Mouse (Mus musculus) heart, embryonic 11.5 days (tissue): ENCODE results near the gene Hfe. TPM values are rescaled to one million over a fixed set of nuclear protein-coding genes. Genes with fewer than 3 reads are reported as not detected.

ENCODE experiments used
- ATAC-seq: fragments of 200-750 bp; cut with Nextera tagmentation; replicated peaks from 2 replicates; pipeline ENCODE4 v1.8.0; 2017; ENCODE audit warnings: moderate library complexity; ENCODE audit not compliant: insufficient number of reproducible peaks, low FRiP score, low TSS enrichment
- H3K27ac ChIP-seq: fragments of 300-500 bp; sonication (generic); 2 replicates; pipeline ENCODE4 v1.5.1; 2014; ENCODE audit warnings: mild to moderate bottlenecking, low read depth, low read length
- H3K27me3 ChIP-seq: fragments of 300-500 bp; sonication (generic); 2 replicates; pipeline ENCODE4 v1.6.1; 2014; ENCODE audit warnings: mild to moderate bottlenecking, low read length, mixed read lengths; ENCODE audit not compliant: control insufficient read depth, insufficient read depth
- H3K36me3 ChIP-seq: fragments of 300-500 bp; sonication (generic); 2 replicates; pipeline ENCODE4 v1.6.1; 2014; ENCODE audit warnings: mild to moderate bottlenecking, low read length, moderate library complexity, mixed read lengths; ENCODE audit not compliant: control insufficient read depth, insufficient read depth
- H3K4me1 ChIP-seq: fragments of 300-500 bp; sonication (generic); 2 replicates; pipeline ENCODE4 v1.6.1; 2014; ENCODE audit warnings: low read length; ENCODE audit not compliant: control insufficient read depth, insufficient read depth
- H3K4me2 ChIP-seq: fragments of 300-500 bp; sonication (generic); 2 replicates; pipeline ENCODE4 v1.6.1; 2014; ENCODE audit warnings: mild to moderate bottlenecking, moderate library complexity
- H3K4me3 ChIP-seq: fragments of 300-500 bp; sonication (generic); 2 replicates; pipeline ENCODE4 v1.5.1; 2014; ENCODE audit warnings: low read depth, low read length
- H3K9ac ChIP-seq: fragments of 300-500 bp; sonication (generic); 2 replicates; pipeline ENCODE4 v1.6.1; 2014; ENCODE audit warnings: mild to moderate bottlenecking, low read depth, low read length, moderate library complexity
- H3K9me3 ChIP-seq: fragments of 300-500 bp; sonication (generic); replicated peaks from 2 replicates; pipeline ENCODE4 v1.6.1; 2016; ENCODE audit warnings: low read length; ENCODE audit not compliant: control insufficient read depth
- WGBS: fragments of 180-500 bp; shearing (Covaris S2); extraction: QIAGEN DNeasy Blood & Tissue Kit; methylation state at CpG from one replicate; pipeline ENCODE4 v1.1.7; 2014; ENCODE audit not compliant: insufficient replicate concordance; 5-methylcytosine and 5-hydroxymethylcytosine counted together
- polyA plus RNA-seq: library from polyadenylated mRNA; unstranded; fragments of >200 nt; fragmentation: Nextera tagmentation; extraction: Ambion mirVana; gene quantifications from 2 replicates; pipeline ENCODE4 v1.2.1, GENCODE M21; 2014

Hfe gene
- 8.2 and 9.9 TPM in 2 replicates for polyA plus RNA-seq

GRCm38 (mm10) chr13:23710374-23711089 lies at the start of gene Hfe:
Gene Hfe, minus strand, starts transcription at chr13:23710854.
- Histone ChIP-seq H3K27me3 (no peaks in the 10 kb centered on the region), H3K9me3 (no peaks in the 10 kb centered on the region), H3K9ac (peak within 1 kb of the TSS; percentile 71), H3K4me3 (peak within 1 kb of the TSS; percentile 42), H3K36me3 (no peaks in the 10 kb centered on the region), H3K4me2 (peak within 1 kb of the TSS; percentile 71), H3K4me1 (0 out of 2 replicates have a peak, but pooled peaks cover 9% of the 10 kb centered on the region), H3K27ac (0 out of 2 replicates have a peak within 1 kb of the TSS, but pooled peaks have one; percentile 41)
- no peak for ATAC-seq
- WGBS, result 3% methylated on average over 17 of the region's 17 CpGs

GRCm38 (mm10) chr13:23759916-23760239 lies 49.2 kb upstream of the Hfe start:
- WGBS, result 68% methylated on average over 1 of the region's 1 CpGs
- peak overlapping the region; percentile 95 for H3K4me2 ChIP-seq
- peaks cover 19% of the 10 kb centered on the region for H3K4me1 ChIP-seq
- no peak for ATAC-seq
- peak overlapping the region; percentile 77 for H3K9ac ChIP-seq
- no peaks in the 10 kb centered on the region for H3K36me3 ChIP-seq
- no peaks in the 10 kb centered on the region for H3K9me3 ChIP-seq
- peak overlapping the region; percentile 56; the same call in 1 of the 2 replicates for H3K4me3 ChIP-seq
- peak overlapping the region; percentile 98 for H3K27ac ChIP-seq
- H3K27me3 ChIP-seq, result no peaks in the 10 kb centered on the region

GRCm38 (mm10) chr13:23759251-23759771 lies 48.7 kb upstream of the Hfe start:
- H3K4me2 ChIP-seq, result no peak overlapping the region; the same call in 1 of the 2 replicates
- ATAC-seq, result no peak
- WGBS, result 79% methylated on average over 3 of the region's 3 CpGs

GRCm38 (mm10) chr13:23757921-23758320 lies 47.3 kb upstream of the Hfe start:
- H3K27me3 ChIP-seq, result no peaks in the 10 kb centered on the region

More at GRCm38 (mm10) chr13:23759251-23759771, 48.7 kb upstream of the Hfe start:
- no peaks in the 10 kb centered on the region for H3K36me3 ChIP-seq
- peak overlapping the region; percentile 29; the same call in 1 of the 2 replicates for H3K27ac ChIP-seq
- H3K4me3 ChIP-seq, result no peak overlapping the region
- H3K9me3 ChIP-seq, result no peaks in the 10 kb centered on the region
- H3K27me3 ChIP-seq, result no peaks in the 10 kb centered on the region
- no peak overlapping the region for H3K9ac ChIP-seq
- H3K4me1 ChIP-seq, result peaks cover 18% of the 10 kb centered on the region

GRCm38 (mm10) chr13:23757211-23757773 lies 46.6 kb upstream of the Hfe start:
- H3K4me1 ChIP-seq, result peaks cover 11% of the 10 kb centered on the region; the same call in 1 of the 2 replicates
- H3K4me2 ChIP-seq, result peak overlapping the region; percentile 67
- peak overlapping the region; percentile 36 for H3K4me3 ChIP-seq
- H3K27ac ChIP-seq, result peak overlapping the region; percentile 93
- no peaks in the 10 kb centered on the region for H3K9me3 ChIP-seq
- peak overlapping the region; percentile 73 for H3K9ac ChIP-seq
- peak; percentile 3; the same call in 1 of the 2 replicates for ATAC-seq
- WGBS, result 2% methylated on average over 16 of the region's 23 CpGs
- H3K27me3 ChIP-seq, result no peaks in the 10 kb centered on the region
- no peaks in the 10 kb centered on the region for H3K36me3 ChIP-seq

More at GRCm38 (mm10) chr13:23757921-23758320, 47.3 kb upstream of the Hfe start:
- no peak overlapping the region for H3K9ac ChIP-seq
- WGBS, result 47% methylated on average over 3 of the region's 3 CpGs
- H3K36me3 ChIP-seq, result no peaks in the 10 kb centered on the region
- H3K4me1 ChIP-seq, result peaks cover 11% of the 10 kb centered on the region; the same call in 1 of the 2 replicates
- no peak for ATAC-seq
- no peaks in the 10 kb centered on the region for H3K9me3 ChIP-seq
- no peak overlapping the region for H3K4me3 ChIP-seq
- H3K4me2 ChIP-seq, result peak overlapping the region; percentile 67; the same call in 1 of the 2 replicates
- H3K27ac ChIP-seq, result peak overlapping the region; percentile 38; the same call in 1 of the 2 replicates

- 0% methylated on average over 17 of the region's 22 CpGs for WGBS
- Histone ChIP-seq H3K27me3 (no peaks in the 10 kb centered on the region), H3K36me3 (no peaks in the 10 kb centered on the region), H3K9ac (peak within 1 kb of the TSS; percentile 73), H3K4me3 (peak within 1 kb of the TSS; percentile 36), H3K27ac (peak within 1 kb of the TSS; percentile 93), H3K4me1 (peaks cover 11% of the 10 kb centered on the region; the same call in 1 of the 2 replicates), H3K9me3 (no peaks in the 10 kb centered on the region), H3K4me2 (peak within 1 kb of the TSS; percentile 67)
- ATAC-seq, result peak; percentile 68
These were observed 46.1 kb upstream of the Hfe start, which contains the start of gene Hist1h4b for GRCm38 (mm10) chr13:23756790-23757189. Gene Hist1h4b, plus strand, starts transcription at chr13:23757013.

- no peak overlapping the region for H3K9ac ChIP-seq
These were observed 44.3 kb upstream of the Hfe start for GRCm38 (mm10) chr13:23755000-23755399.

GRCm38 (mm10) chr13:23753314-23754078 lies 42.8 kb upstream of the Hfe start:
- Histone ChIP-seq H3K9me3 (no peaks in the 10 kb centered on the region), H3K4me3 (no peak overlapping the region), H3K9ac (0 out of 2 replicates have a peak overlapping the region, but pooled peaks have one; percentile 22), H3K27ac (peak overlapping the region; percentile 41; the same call in 1 of the 2 replicates), H3K4me1 (0 out of 2 replicates have a peak, but pooled peaks cover 3% of the 10 kb centered on the region), H3K36me3 (no peaks in the 10 kb centered on the region), H3K27me3 (no peaks in the 10 kb centered on the region), H3K4me2 (peak overlapping the region; percentile 57)
- ATAC-seq, result no peak
- WGBS, result 57% methylated on average over 4 of the region's 4 CpGs

More at GRCm38 (mm10) chr13:23755000-23755399, 44.3 kb upstream of the Hfe start:
- Histone ChIP-seq H3K27ac (0 out of 2 replicates have a peak overlapping the region, but pooled peaks have one; percentile 22), H3K4me1 (peaks cover 5% of the 10 kb centered on the region; the same call in 1 of the 2 replicates), H3K9me3 (no peaks in the 10 kb centered on the region), H3K4me2 (no peak overlapping the region), H3K27me3 (no peaks in the 10 kb centered on the region), H3K36me3 (no peaks in the 10 kb centered on the region), H3K4me3 (no peak overlapping the region)
- no peak for ATAC-seq
